Mouse (Mus musculus): ENCODE data around the gene Pdf.

DNA sequence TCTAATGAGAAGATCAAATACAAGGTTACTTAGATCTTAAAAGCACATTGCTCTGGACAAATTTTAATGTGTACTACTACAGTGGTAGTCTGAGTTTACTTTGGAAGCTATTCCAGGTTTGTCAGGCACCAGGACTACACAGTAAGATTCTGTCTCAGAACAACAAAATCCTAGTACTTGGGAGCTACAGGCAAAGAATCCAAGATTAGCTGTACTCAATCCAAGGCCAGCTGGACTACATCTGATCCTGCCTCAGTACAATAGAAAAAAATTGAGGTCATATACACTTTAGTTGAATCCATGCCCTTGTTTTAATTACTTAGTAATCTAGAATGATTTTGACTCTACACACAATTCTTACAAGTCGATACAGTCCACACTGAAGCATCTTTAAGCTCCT, 33.5 kb downstream of the Pdf start:
- no peak for TF ChIP-seq POLR2AphosphoS2 (IDR thresholded peaks at IDR 0.05; ENCODE audit: low read length)
- no peak for TF ChIP-seq POLR2A (IDR thresholded peaks at IDR 0.05; ENCODE audit: control insufficient read depth in 1 of 2, insufficient read depth in 1 of 2, low read depth in 1 of 2, low read length in 2 of 2, poor library complexity in 1 of 2)
- no peak for TF ChIP-seq CTCF (IDR thresholded peaks at IDR 0.05 in 2 of 3, conservative IDR thresholded peaks at IDR 0.05 in 1 of 3; ENCODE audit: control insufficient read depth in 1 of 3, insufficient read depth in 1 of 3, low read depth in 2 of 3, low read length in 3 of 3, poor library complexity in 1 of 3, severe bottlenecking in 1 of 3)
- TF ChIP-seq ZKSCAN1 (IDR thresholded peaks at IDR 0.05; ENCODE audit: low read depth, low read length) = no peak
- TF ChIP-seq GATA1 (IDR thresholded peaks at IDR 0.05; ENCODE audit: low read depth, low read length) = no peak
- TF ChIP-seq ZC3H11A (IDR thresholded peaks at IDR 0.05; ENCODE audit: low read depth, low read length) = no peak
- TF ChIP-seq MAFK (IDR thresholded peaks at IDR 0.05; ENCODE audit: borderline replicate concordance, low read depth, low read length) = no peak
- TF ChIP-seq MXI1 (IDR thresholded peaks at IDR 0.05; ENCODE audit: low read depth, low read length) = no peak

Measured in MEL (cell line).